ENCODE assay signal across 10 mouse cellular contexts in genomic region chr16:18586076-18586905, GRCm38 (mm10). TPM values are rescaled to one million over a fixed set of nuclear protein-coding genes. Genes with fewer than 3 reads are reported as not detected.
A peak's percentile ranks its signal among the peaks of the same experiment; 100 is the strongest.
DNase-seq lines count a peak whose midpoint lies in the region; ATAC-seq lines count a peak whose summit lies in the region.
"Had no signal": no experiment of that assay in that cellular context is flagged by ENCODE, and none has a peak within 500 bp of the region (broad histone marks: within the 10 kb centered on the region; RNA-seq: fewer than 3 reads in every experiment).

No protein-coding gene starts in this region.

- H3K9ac ChIP-seq in heart, embryonic 12.5 days = peak overlapping the region; percentile 40
- H3K9ac ChIP-seq in midbrain, embryonic 12.5 days (replicated peaks) = no peak overlapping the region; the same call in 1 of the 2 replicates

- H3K27me3 ChIP-seq in heart, embryonic 12.5 days (replicated peaks) = peaks cover 97% of the 10 kb centered on the region
- H3K27me3 ChIP-seq in hindbrain, embryonic 10.5 days (ENCODE audit: insufficient read depth, poor library complexity, severe bottlenecking) = peaks cover 100% of the 10 kb centered on the region
- H3K27me3 ChIP-seq in midbrain, embryonic 12.5 days = peaks cover 99% of the 10 kb centered on the region

- H3K4me2 ChIP-seq in heart, embryonic 12.5 days = peak overlapping the region; percentile 78
- H3K4me2 ChIP-seq in midbrain, embryonic 12.5 days (replicated peaks) = peak overlapping the region; percentile 56

- peak overlapping the region; percentile 51 for H3K4me3 ChIP-seq in heart, embryonic 12.5 days
- peak overlapping the region; percentile 58 for H3K4me3 ChIP-seq in hindbrain, embryonic 10.5 days
- H3K4me3 ChIP-seq in midbrain, embryonic 12.5 days = peak overlapping the region; percentile 39

- peaks cover 57% of the 10 kb centered on the region for H3K4me1 ChIP-seq in heart, embryonic 12.5 days (replicated peaks)
- H3K4me1 ChIP-seq in hindbrain, embryonic 10.5 days (replicated peaks) = peaks cover 89% of the 10 kb centered on the region
- peaks cover 47% of the 10 kb centered on the region for H3K4me1 ChIP-seq in midbrain, embryonic 12.5 days

- no peak overlapping the region for H3K27ac ChIP-seq in heart, embryonic 12.5 days (ENCODE audit: poor library complexity, severe bottlenecking)
- peak overlapping the region; percentile 81 for H3K27ac ChIP-seq in hindbrain, embryonic 10.5 days
- no peak overlapping the region for H3K27ac ChIP-seq in midbrain, embryonic 12.5 days (replicated peaks)

- DNase-seq in heart, postnatal 4 days = no peak
- peak; percentile 29 for DNase-seq in R1 (ENCODE audit: low read depth, low spot score)
- DNase-seq in hindbrain, embryonic 10.5 days (ENCODE audit: low spot score) = peak; percentile 67
- DNase-seq in frontal cortex, postnatal 14 days (ENCODE audit: low spot score in 2 of 2) = no peak
- no peak for DNase-seq in thymus, postnatal 25 days
- DNase-seq: cerebellum, adult 8-10 months had no signal

- no peak for ATAC-seq in heart, embryonic 12.5 days (ENCODE audit: insufficient number of reproducible peaks, low FRiP score)
- ATAC-seq in midbrain, embryonic 12.5 days (ENCODE audit: low FRiP score, low read depth) = no peak
- ATAC-seq in erythroblast, adult 5-6 weeks (replicated peaks; ENCODE audit: low FRiP score, poor library complexity, severe bottlenecking) = no peak

- no peaks in the 10 kb centered on the region for H3K9me3 ChIP-seq in heart, embryonic 12.5 days (replicated peaks)
- H3K9me3 ChIP-seq in hindbrain, embryonic 10.5 days = no peaks in the 10 kb centered on the region
- no peaks in the 10 kb centered on the region for H3K9me3 ChIP-seq in midbrain, embryonic 12.5 days

- WGBS in heart, embryonic 12.5 days = 1% methylated on average over 83 of the region's 83 CpGs
- under 1% methylated on average over 83 of the region's 83 CpGs for WGBS in hindbrain, embryonic 10.5 days
- WGBS in midbrain, embryonic 12.5 days = under 1% methylated on average over 83 of the region's 83 CpGs

- no peaks in the 10 kb centered on the region for H3K36me3 ChIP-seq in heart, embryonic 12.5 days
- H3K36me3 ChIP-seq in hindbrain, embryonic 10.5 days = no peaks in the 10 kb centered on the region
- no peaks in the 10 kb centered on the region for H3K36me3 ChIP-seq in midbrain, embryonic 12.5 days

RNA-seq across cellular contexts. Expression of gene Tbx1, which starts 4.2 kb away (rescaled TPM):
- polyA plus RNA-seq in heart, embryonic 12.5 days (2016; fragmentation: Nextera tagmentation; extraction: Ambion mirVana) = 0.13 and 0.67 TPM in 2 replicates
- under 1 TPM; 0.55 to 0.68 TPM for total RNA-seq in heart, postnatal 4 days (2021)
- 11.3 and 15.3 TPM in 2 replicates for polyA plus RNA-seq in hindbrain, embryonic 10.5 days (2016; fragmentation: Nextera tagmentation; extraction: Ambion mirVana)
- polyA plus RNA-seq in midbrain, embryonic 12.5 days (2016; fragmentation: Nextera tagmentation; extraction: Ambion mirVana) = 1.4 and 2.0 TPM in 2 replicates
- total RNA-seq in erythroblast, adult 5-6 weeks (2015; ENCODE audit: low replicate concordance) = not detected in 2 replicates
- total RNA-seq in erythroblast, adult 5-6 weeks (2017; ENCODE audit: low replicate concordance) = not detected in 2 replicates
- total RNA-seq: liver, adult 2 months had no signal

RNA-seq across cellular contexts. Expression of gene Gp1bb, which starts 35.9 kb away (rescaled TPM):
- polyA plus RNA-seq in heart, embryonic 12.5 days (2016; fragmentation: Nextera tagmentation; extraction: Ambion mirVana) = 5.5 and 7.9 TPM in 2 replicates
- 1 to 10 TPM in 1 of 2 experiments, under 1 TPM in 1; 0.32 to 1.1 TPM for total RNA-seq in heart, postnatal 4 days (2021)
- 4.2 and 9.2 TPM in 2 replicates for polyA plus RNA-seq in hindbrain, embryonic 10.5 days (2016; fragmentation: Nextera tagmentation; extraction: Ambion mirVana)
- 7.0 and 8.5 TPM in 2 replicates for polyA plus RNA-seq in midbrain, embryonic 12.5 days (2016; fragmentation: Nextera tagmentation; extraction: Ambion mirVana)
- 3.7 TPM in 1 of 2 replicates, not detected in the other for total RNA-seq in erythroblast, adult 5-6 weeks (2015; ENCODE audit: low replicate concordance)
- total RNA-seq in erythroblast, adult 5-6 weeks (2017; ENCODE audit: low replicate concordance) = 0.56 and 0.94 TPM in 2 replicates
- total RNA-seq: liver, adult 2 months had no signal
- polyA plus RNA-seq: liver, adult 2 months had no signal

RNA-seq across cellular contexts. Expression of gene Gm49601, which starts 39.9 kb away (rescaled TPM):
- polyA plus RNA-seq in heart, embryonic 12.5 days (2016; fragmentation: Nextera tagmentation; extraction: Ambion mirVana) = 1.2 and 1.8 TPM in 2 replicates
- total RNA-seq in heart, postnatal 4 days (2021) = 1 to 10 TPM; 4.0 to 5.1 TPM
- polyA plus RNA-seq in hindbrain, embryonic 10.5 days (2016; fragmentation: Nextera tagmentation; extraction: Ambion mirVana) = 3.4 and 8.5 TPM in 2 replicates
- polyA plus RNA-seq in midbrain, embryonic 12.5 days (2016; fragmentation: Nextera tagmentation; extraction: Ambion mirVana) = 10.9 and 13.5 TPM in 2 replicates
- not detected in 2 replicates for total RNA-seq in erythroblast, adult 5-6 weeks (2015; ENCODE audit: low replicate concordance)
- 0.85 TPM in 1 of 2 replicates, not detected in the other for total RNA-seq in erythroblast, adult 5-6 weeks (2017; ENCODE audit: low replicate concordance)
- total RNA-seq: liver, adult 2 months had no signal
- polyA plus RNA-seq: liver, adult 2 months had no signal

RNA-seq across cellular contexts. Expression of gene Sept5, which starts 43.5 kb away (rescaled TPM):
- polyA plus RNA-seq in heart, embryonic 12.5 days (2016; fragmentation: Nextera tagmentation; extraction: Ambion mirVana) = 6.3 and 6.5 TPM in 2 replicates
- total RNA-seq in heart, postnatal 4 days (2021) = 10 to 100 TPM; 10.4 to 15.2 TPM
- polyA plus RNA-seq in hindbrain, embryonic 10.5 days (2016; fragmentation: Nextera tagmentation; extraction: Ambion mirVana) = 42.3 and 71.9 TPM in 2 replicates
- 81.6 and 84.4 TPM in 2 replicates for polyA plus RNA-seq in midbrain, embryonic 12.5 days (2016; fragmentation: Nextera tagmentation; extraction: Ambion mirVana)
- total RNA-seq in erythroblast, adult 5-6 weeks (2015; ENCODE audit: low replicate concordance) = 13.4 and 19.4 TPM in 2 replicates
- total RNA-seq in erythroblast, adult 5-6 weeks (2017; ENCODE audit: low replicate concordance) = 11.7 and 15.2 TPM in 2 replicates

Comparison
In these comparisons a context has a peak if more than half of its experiments do, and no peak if none do; other contexts are left out.
1. DNase-seq: peak in R1 (single experiment) and hindbrain, embryonic 10.5 days (single experiment); none in heart, postnatal 4 days (single experiment), frontal cortex, postnatal 14 days (0 of 2) and thymus, postnatal 25 days (single experiment).
2. Peak in every context shown above with its lines, with median percentiles within 50 percentile points of each other: H3K4me3 ChIP-seq.